Mouse (Mus musculus) ES-E14 (cell line): Measurements from ENCODE around the gene Gm7233. TPM values are rescaled to one million over a fixed set of nuclear protein-coding genes. Genes with fewer than 3 reads are reported as not detected.
"Not testable (repeated sequence)": the region's sequence is repeated elsewhere in the genome, so short reads cannot be mapped to it uniquely, and the experiment has no call there.

Experiments
- DNase-seq: peaks from one replicate; pipeline ENCODE4 v3.0.0-alpha.2; 2013; ENCODE audit warnings: low read depth, low spot score
- H3K27ac ChIP-seq: 2 replicates; pipeline ENCODE4 v1.5.1; 2012; ENCODE audit warnings: low read depth, mild to moderate bottlenecking, low read length, moderate library complexity, mixed read lengths; ENCODE audit not compliant: poor library complexity, insufficient read depth, severe bottlenecking
- H3K36me3 ChIP-seq: 2 replicates; pipeline ENCODE4 v1.6.1; 2012; ENCODE audit warnings: mild to moderate bottlenecking, low read length, moderate library complexity, mixed read lengths; ENCODE audit not compliant: control insufficient read depth, poor library complexity, insufficient read depth, severe bottlenecking
- H3K4me1 ChIP-seq, 2 experiments: fragments of 150-350 bp in 1 of 2; sonication (generic) in 1 of 2; 2 replicates each; pipeline ENCODE4 v1.6.1; 2012; ENCODE audit warnings: low read length in 2 of 2, mild to moderate bottlenecking in 1 of 2, mixed read lengths in 1 of 2; ENCODE audit not compliant: control insufficient read depth in 2 of 2, insufficient read depth in 2 of 2, poor library complexity in 1 of 2
- H3K4me3 ChIP-seq, 2 experiments: fragments of 150-350 bp in 1 of 2; sonication (generic) in 1 of 2; 2 replicates each; pipeline ENCODE4 v1.5.1; 2012; ENCODE audit warnings: low read length in 2 of 2, low read depth in 1 of 2, mild to moderate bottlenecking in 1 of 2, mixed read lengths in 1 of 2; ENCODE audit not compliant: insufficient read depth in 1 of 2, poor library complexity in 1 of 2, severe bottlenecking in 1 of 2
- H3K9ac ChIP-seq: 2 replicates; pipeline ENCODE4 v1.6.1; 2012; ENCODE audit warnings: low read depth, mild to moderate bottlenecking, low read length, mixed read lengths; ENCODE audit not compliant: poor library complexity, insufficient read depth, severe bottlenecking
- H3K9me3 ChIP-seq: fragments of 150-350 bp; sonication (generic); 2 replicates; pipeline ENCODE4 v1.6.1; 2012; ENCODE audit warnings: low read depth, mild to moderate bottlenecking, low read length; ENCODE audit not compliant: control insufficient read depth, insufficient read depth
- in situ Hi-C, 2 experiments: fragments of 600-800 bp; cut with MboI; formaldehyde crosslinking; loops; one replicate each; pipeline ENCODE4 v1.15.1; 2025; ENCODE audit warnings: low sequenced_read_pairs in 2 of 2, inconsistent platforms in 1 of 2; ENCODE audit not compliant: unreplicated experiment in 2 of 2
- total RNA-seq: library from RNA; depleted of rRNA; stranded (reverse); fragments of 300-350 nt; gene quantifications from 2 replicates; pipeline ENCODE4 v1.2.3, GENCODE M21; 2012; rRNA removed

Gene Gm7233
- total RNA-seq = not detected in 2 replicates

DNA sequence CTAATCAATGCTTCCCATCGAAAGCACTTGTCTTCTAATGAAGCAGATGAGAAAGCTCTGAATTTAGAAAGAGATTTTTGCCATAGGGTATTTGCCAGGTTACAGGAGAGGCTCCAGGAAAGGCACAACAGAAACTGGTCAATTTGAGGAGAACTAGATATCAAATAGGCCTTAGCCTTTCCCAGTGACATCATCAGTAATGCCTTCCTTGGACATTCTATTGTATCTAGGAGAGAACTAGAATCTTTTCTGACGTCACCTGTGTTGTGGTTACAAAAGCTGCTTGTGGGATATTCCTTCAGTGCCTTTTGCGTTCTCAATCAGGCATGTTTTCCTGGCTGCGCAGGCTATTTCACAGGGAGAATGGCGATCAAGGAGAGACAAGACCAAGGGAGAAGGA, at the start of gene Gm7233:
Gene Gm7233 (plus strand): TSS at position 301 of the 400 bp plus-strand sequence.
- H3K36me3 ChIP-seq, H3K4me1 ChIP-seq, H3K4me3 ChIP-seq, H3K9me3 ChIP-seq, H3K27ac ChIP-seq, DNase-seq, H3K9ac ChIP-seq, in situ Hi-C loops: not testable (repeated sequence)

DNA sequence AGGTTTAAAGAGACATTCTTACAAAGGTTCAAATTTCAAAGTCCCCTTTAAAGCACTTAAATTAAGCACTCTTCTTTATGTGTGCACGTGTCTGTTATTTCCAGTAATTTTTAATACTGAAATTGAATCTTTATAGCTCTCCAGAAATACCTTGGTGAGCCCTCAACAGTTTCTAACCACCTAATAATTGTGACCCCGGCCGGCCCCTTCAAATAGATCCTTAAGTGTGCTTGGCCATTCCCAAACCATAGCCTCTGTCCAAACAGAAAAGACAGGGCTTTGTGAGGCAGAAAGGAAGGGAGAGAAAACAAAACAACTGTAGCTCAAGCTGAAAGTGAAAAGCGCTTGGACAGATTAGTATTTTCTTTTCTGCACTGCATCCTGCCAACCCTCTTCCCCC, 12.5 kb upstream of the Gm7233 start:
- H3K9me3 ChIP-seq, DNase-seq: not testable (repeated sequence)

DNA sequence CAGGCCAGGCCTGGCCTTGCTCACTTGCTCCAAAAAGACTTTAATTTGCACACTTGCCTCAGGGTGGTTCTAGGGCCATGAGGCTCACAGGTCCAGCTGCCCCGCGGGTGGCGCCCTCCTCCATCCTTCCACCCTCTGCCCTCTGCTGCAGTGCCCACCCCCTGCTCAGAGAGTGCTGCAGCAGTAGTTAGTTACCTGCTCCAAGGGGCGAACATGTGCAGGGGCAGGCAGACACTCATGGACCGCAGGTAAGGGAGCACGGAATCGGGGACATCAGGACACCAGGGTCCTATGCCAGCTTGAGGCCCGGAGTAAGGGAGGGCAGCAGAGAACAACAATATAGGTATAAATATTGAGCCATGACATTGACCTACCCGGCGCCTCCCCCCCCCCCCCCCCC, 11.7 kb upstream of the Gm7233 start:
- DNase-seq, H3K9me3 ChIP-seq, H3K36me3 ChIP-seq, H3K9ac ChIP-seq, H3K4me1 ChIP-seq, H3K4me3 ChIP-seq, H3K27ac ChIP-seq, in situ Hi-C loops: not testable (repeated sequence)

More for the DNA sequence above, 12.5 kb upstream of the Gm7233 start:
- H3K9ac ChIP-seq, H3K4me1 ChIP-seq, H3K4me3 ChIP-seq, H3K36me3 ChIP-seq, H3K27ac ChIP-seq, in situ Hi-C loops: not testable (repeated sequence)

DNA sequence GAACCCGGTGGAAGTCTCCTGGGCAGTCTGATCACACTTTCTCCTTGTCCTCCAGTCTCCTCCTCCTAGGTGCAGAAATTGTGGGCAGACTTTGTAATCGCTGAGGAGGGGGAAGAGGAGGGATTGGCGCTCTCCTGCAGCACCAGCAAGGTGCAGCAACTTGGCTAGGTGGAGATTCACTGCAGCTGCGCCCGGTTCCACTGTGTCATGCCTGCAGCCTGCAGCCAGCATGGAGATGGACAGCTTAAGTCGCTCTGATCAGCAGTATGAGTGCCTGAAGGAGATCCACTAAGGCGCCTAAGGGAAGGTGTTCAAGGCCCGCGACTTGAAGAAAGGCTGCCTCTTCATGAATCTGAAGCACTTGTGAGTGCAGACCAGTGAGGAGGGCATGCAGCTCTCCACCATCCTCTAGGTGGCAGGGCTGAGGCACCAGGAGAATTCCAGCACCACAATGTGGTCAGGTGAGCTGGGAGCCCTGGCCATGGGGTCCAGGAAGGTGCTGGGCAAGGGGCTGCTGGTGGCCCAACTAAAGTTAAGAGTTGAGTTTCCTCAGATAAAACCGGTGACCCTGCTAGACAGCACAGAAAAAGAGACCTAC, 11.0 kb upstream of the Gm7233 start:
- in situ Hi-C loops, H3K4me3 ChIP-seq, H3K4me1 ChIP-seq, H3K36me3 ChIP-seq, H3K27ac ChIP-seq, H3K9ac ChIP-seq, DNase-seq, H3K9me3 ChIP-seq: not testable (repeated sequence)

DNA sequence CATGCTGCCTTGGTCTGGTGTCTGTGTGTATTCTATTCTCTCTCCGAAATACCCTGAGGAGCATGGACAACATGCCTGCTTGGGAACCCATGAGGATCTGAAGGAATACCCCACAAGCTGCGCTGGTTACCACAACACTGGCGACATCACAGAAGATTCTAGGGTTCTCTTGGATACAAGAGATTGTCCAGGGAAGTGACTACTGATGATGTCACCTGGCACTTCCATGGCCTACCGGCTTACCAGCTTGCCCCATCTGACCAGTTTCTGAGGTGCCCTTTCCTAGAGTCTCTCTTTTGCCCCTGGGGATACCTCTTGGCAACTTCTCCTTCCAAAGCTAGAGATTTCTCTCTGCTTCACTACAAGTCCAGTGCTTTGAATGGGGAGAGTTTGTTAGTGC, 55.5 kb downstream of the Gm7233 start, which contains the start of gene Gm8122:
Gene Gm8122 (minus strand): TSS at position 101 of the 400 bp plus-strand sequence.
- H3K9me3 ChIP-seq, H3K36me3 ChIP-seq, DNase-seq, in situ Hi-C loops, H3K4me3 ChIP-seq, H3K27ac ChIP-seq, H3K4me1 ChIP-seq, H3K9ac ChIP-seq: not testable (repeated sequence)

Other genes with a start within 250 kb of the Gm7233 start
- not detected in 2 replicates for gene Gm8082, start 186.2 kb upstream of the Gm7233 start, total RNA-seq
- not detected in 2 replicates for gene Gm10376, start 164.2 kb upstream of the Gm7233 start, total RNA-seq
- gene Gm8094, start 103.2 kb upstream of the Gm7233 start, total RNA-seq = 0.16 and 0.18 TPM in 2 replicates
- gene Gm8104, start 79.3 kb upstream of the Gm7233 start, total RNA-seq = 0.09 TPM in 1 of 2 replicates, not detected in the other
- gene Gm8122, start 55.4 kb downstream of the Gm7233 start, total RNA-seq = not detected in 2 replicates
- not detected in 2 replicates for gene Gm8126, start 78.8 kb downstream of the Gm7233 start, total RNA-seq
- gene Gm9732, start 95.2 kb downstream of the Gm7233 start, total RNA-seq = 1.2 and 2.2 TPM in 2 replicates
- not detected in 2 replicates for gene Gm8127, start 114.0 kb downstream of the Gm7233 start, total RNA-seq
- not detected in 2 replicates for gene 1700001F09Rik, start 167.9 kb downstream of the Gm7233 start, total RNA-seq
- gene Gm8138, start 236.5 kb downstream of the Gm7233 start, total RNA-seq = not detected in 2 replicates